Mouse (Mus musculus): Measurements from ENCODE around the gene Dusp22.

DNA sequence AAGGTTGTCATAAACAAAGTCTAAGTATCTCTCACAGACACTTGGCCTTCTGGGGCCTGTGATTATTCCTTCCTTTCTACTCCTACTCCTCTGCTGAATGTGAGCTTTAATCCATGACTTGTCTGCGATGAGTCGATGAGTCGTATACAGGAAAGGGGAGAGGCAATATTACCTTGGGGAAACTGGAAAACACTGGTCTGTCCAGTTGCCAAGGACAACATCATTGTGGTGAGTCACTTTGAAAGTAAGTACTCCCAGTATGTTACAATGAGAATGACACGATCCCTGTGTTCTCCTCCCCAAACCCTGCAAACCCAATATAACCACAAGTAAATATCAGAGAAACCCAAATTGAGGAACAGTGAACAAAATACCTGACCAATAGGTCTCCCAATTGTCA is 17.7 kb upstream of the Dusp22 start:
- no peak for TF ChIP-seq CTCF (IDR thresholded peaks at IDR 0.05; ENCODE audit: control insufficient read depth, insufficient read depth, insufficient replicate concordance, low read depth, low read length)
- no peak for TF ChIP-seq POLR2A (IDR thresholded peaks at IDR 0.05; ENCODE audit: control insufficient read depth, low read depth, low read length)

Measured in testis, adult 2 months (tissue).